Mouse (Mus musculus) bone marrow, adult 2 months (tissue): Measurements from ENCODE around the gene Duoxa2. TPM values are rescaled to one million over a fixed set of nuclear protein-coding genes. Genes with fewer than 3 reads are reported as not detected.
A peak's percentile ranks its signal among the peaks of the same experiment; 100 is the strongest.

ENCODE experiments used
- H3K27ac ChIP-seq: fragments of 200-500 bp; 2 replicates; pipeline ENCODE4 v1.5.1; 2012; ENCODE audit warnings: low read depth, mild to moderate bottlenecking, control low read depth, inconsistent platforms, low read length; ENCODE audit not compliant: control insufficient read depth, poor library complexity, insufficient read depth
- H3K4me1 ChIP-seq: fragments of 200-500 bp; 2 replicates; pipeline ENCODE4 v1.6.1; 2011; ENCODE audit warnings: low read length; ENCODE audit not compliant: control insufficient read depth, insufficient read depth
- H3K4me3 ChIP-seq: fragments of 200-500 bp; replicated peaks from 2 replicates; pipeline ENCODE3; 2011; ENCODE audit warnings: mild to moderate bottlenecking, low read depth, low read length, control low read depth; ENCODE audit not compliant: control insufficient read depth
- CTCF ChIP-seq: fragments of 200-500 bp; IDR thresholded peaks from 2 replicates; pipeline ENCODE4 v1.5.1; 2011; ENCODE audit warnings: low read length, control low read depth; ENCODE audit not compliant: control insufficient read depth, insufficient read depth
- POLR2A ChIP-seq: fragments of 200-500 bp; IDR thresholded peaks from 2 replicates; pipeline ENCODE4 v1.6.1; 2011; ENCODE audit warnings: low read depth, mild to moderate bottlenecking, control low read depth, low read length, borderline replicate concordance; ENCODE audit not compliant: control insufficient read depth
- WGBS: fragments of 180-500 bp; shearing (Covaris S2); methylation state at CpG from one replicate; pipeline ENCODE4 v1.1.7; 2018; 5-methylcytosine and 5-hydroxymethylcytosine counted together
- polyA plus RNA-seq: library from polyadenylated mRNA; stranded (reverse); fragments of >200 nt; gene quantifications from 2 replicates; pipeline ENCODE4 v1.2.4, GENCODE M21; 2011; ENCODE audit warnings: low replicate concordance; ENCODE audit not compliant: missing spikeins, insufficient read depth, insufficient read length

Duoxa2 gene
- polyA plus RNA-seq, 1 experiment: not detected

- 6% methylated on average over 7 of the region's 7 CpGs for WGBS
These were observed 3.8 kb upstream of the Duoxa2 start for GRCm38 (mm10) chr2:122294916-122295315.

GRCm38 (mm10) chr2:122297271-122298095, 1.2 kb upstream of the Duoxa2 start:
- Histone ChIP-seq H3K4me3 (no peak overlapping the region), H3K27ac (no peak overlapping the region), H3K4me1 (peaks cover 5% of the 10 kb centered on the region)
- WGBS: 3% methylated on average over 35 of the region's 35 CpGs
- no peak for TF ChIP-seq POLR2A
- no peak for TF ChIP-seq CTCF

More at GRCm38 (mm10) chr2:122294916-122295315, 3.8 kb upstream of the Duoxa2 start:
- TF ChIP-seq POLR2A: no peak
- peak; percentile 8; the same call in 1 of the 2 replicates for TF ChIP-seq CTCF
- Histone ChIP-seq H3K4me1 (no peaks in the 10 kb centered on the region), H3K27ac (no peak overlapping the region), H3K4me3 (no peak overlapping the region)

- Histone ChIP-seq H3K4me3 (no peak within 1 kb of the TSS), H3K27ac (no peak within 1 kb of the TSS), H3K4me1 (peaks cover 5% of the 10 kb centered on the region)
- 9% methylated on average over 13 of the region's 13 CpGs for WGBS
- TF ChIP-seq CTCF (no peak), POLR2A (no peak)
These were observed 602 bp upstream of the Duoxa2 start, which contains the start of gene Duox2 for GRCm38 (mm10) chr2:122298096-122298499. TSS of gene Duox2 (minus strand) at chr2:122298449.

- Histone ChIP-seq H3K27ac (no peak overlapping the region), H3K4me3 (no peak overlapping the region), H3K4me1 (peaks cover 5% of the 10 kb centered on the region)
- WGBS: 14% methylated on average over 14 of the region's 14 CpGs
- TF ChIP-seq POLR2A: no peak
- TF ChIP-seq CTCF: no peak
These were observed 1.4 kb downstream of the Duoxa2 start for GRCm38 (mm10) chr2:122299911-122300655.

GRCm38 (mm10) chr2:122300656-122301020, 1.9 kb downstream of the Duoxa2 start:
- TF ChIP-seq POLR2A: no peak
- no peak for TF ChIP-seq CTCF
- H3K27ac ChIP-seq: no peak overlapping the region
- H3K4me1 ChIP-seq: peaks cover 5% of the 10 kb centered on the region
- WGBS: 5% methylated on average over 14 of the region's 14 CpGs
- no peak overlapping the region for H3K4me3 ChIP-seq

- TF ChIP-seq POLR2A (no peak; the same call in 1 of the 2 replicates), CTCF (no peak)
- peaks cover 5% of the 10 kb centered on the region for H3K4me1 ChIP-seq
- no peak overlapping the region for H3K27ac ChIP-seq
- H3K4me3 ChIP-seq: no peak overlapping the region
- 1% methylated on average over 48 of the region's 48 CpGs for WGBS
These were observed 2.6 kb downstream of the Duoxa2 start for GRCm38 (mm10) chr2:122301081-122301920.

GRCm38 (mm10) chr2:122301921-122302573, 3.3 kb downstream of the Duoxa2 start:
- TF ChIP-seq POLR2A (no peak), CTCF (no peak)
- H3K4me3 ChIP-seq: no peak overlapping the region

More at GRCm38 (mm10) chr2:122301921-122302573, 3.3 kb downstream of the Duoxa2 start:
- peaks cover 5% of the 10 kb centered on the region for H3K4me1 ChIP-seq
- WGBS: 13% methylated on average over 23 of the region's 23 CpGs
- no peak overlapping the region for H3K27ac ChIP-seq
